Mouse (Mus musculus) brain, adult 2 months (tissue): ENCODE data around the gene Wrb.

Source experiments
- DNase-seq: peaks from one replicate; pipeline ENCODE4 v3.0.0; 2011; ENCODE audit warnings: low read depth, low spot score

Wrb gene

DNA sequence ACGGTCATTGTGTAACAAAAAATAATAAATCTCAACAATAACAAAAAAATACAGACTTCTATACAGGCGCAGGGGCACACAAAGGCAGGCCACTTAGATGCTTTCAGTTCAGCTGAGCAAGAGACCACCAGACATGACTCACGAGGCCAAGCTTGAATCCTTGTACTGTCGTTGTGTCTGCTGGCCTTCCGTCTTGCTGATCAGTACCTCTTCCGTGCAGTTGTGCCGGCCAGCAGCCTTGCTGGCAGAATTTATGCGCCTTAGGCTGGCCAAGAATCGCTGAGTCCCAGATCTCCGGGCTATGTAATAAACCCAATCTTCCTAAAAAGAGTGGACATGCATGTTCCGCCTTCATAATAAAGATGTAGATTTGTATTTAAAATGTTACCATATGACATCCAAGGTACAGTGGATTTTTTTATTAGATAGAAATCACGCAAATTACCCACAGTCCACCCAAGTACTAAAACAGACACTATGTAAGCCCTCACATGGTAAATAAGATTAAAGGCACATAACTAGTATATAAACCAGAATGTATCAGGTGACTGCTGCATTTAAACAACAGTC lies 13.4 kb downstream of the Wrb start:
- DNase-seq: no peak

DNA sequence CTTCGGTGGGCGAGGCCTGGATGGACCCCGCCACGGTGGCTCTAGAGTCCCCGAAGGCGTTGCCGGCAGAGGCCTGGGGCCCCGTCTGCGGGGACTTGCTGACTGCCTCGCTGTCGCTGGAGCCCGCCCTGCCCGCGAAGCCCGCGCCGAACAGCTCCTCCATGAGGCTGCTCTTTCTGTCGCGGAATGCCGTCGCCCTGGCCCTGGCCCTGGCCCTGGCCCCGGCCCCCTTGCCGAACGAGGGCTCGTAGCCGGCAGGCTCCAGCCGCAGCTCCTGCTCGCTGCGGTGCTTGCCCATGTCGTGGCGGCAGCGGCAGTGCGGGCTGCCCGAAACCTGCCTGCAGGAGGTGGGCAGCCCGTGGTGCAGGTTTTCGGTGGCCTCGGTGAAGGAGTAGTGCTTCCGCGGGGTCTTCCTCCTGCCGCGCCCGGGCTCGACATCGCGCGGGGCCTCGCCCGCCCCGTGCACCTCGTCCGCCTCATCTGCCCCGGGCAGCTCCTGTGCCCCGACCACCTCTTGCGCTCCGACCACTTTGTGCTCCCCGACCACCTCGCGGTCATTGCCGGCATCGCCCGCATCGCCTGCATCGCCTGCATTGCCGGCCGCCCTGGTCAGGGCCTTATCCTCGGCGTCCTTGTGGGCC lies 14.0 kb downstream of the Wrb start:
- peak; percentile 52 for DNase-seq

DNA sequence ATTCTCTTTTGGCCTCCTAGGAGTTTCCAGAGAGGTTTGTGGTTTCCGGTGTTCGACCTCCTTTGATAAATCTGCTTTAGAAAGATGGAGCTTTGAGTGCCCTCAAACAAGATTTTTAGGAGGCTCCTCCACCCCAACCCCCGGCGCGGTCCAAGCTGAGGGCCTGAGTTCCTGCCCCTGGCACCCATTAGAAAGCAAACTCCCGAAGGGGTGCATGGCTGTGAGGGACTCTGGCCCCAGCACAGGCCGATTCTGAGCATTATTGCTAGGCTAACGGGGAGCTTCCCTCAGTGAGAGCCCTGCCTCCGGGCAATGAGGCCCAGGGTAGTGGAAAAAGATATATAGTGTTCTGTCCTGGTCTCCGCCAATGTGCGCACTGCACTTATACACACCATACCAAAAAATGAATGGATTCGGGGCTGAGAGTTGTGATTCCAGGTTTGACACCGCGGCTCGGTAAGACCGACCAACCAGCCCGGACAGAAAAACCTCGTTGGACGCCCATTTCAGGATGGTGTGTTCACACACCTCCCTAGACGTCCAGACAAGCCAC lies 14.7 kb downstream of the Wrb start:
- no peak for DNase-seq

DNA sequence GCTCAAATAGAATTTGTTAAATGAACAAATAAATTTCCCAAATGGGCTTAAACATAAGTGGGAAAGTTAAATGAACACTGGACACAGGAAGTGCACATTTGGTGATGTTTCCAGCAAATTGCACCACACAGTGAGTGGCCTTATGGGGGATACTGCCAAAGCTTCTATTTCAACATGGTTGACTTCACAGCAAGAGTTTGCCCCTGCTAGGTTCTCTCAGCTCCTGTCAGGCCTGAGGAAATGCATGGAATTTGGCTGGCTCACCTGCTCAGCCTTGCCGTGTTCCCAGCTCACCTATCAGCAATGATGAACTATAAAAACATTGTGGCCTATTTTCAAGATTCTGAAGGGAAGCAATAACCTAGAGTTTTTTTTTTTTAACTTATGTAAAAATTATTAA lies 15.7 kb downstream of the Wrb start:
- DNase-seq: peak; percentile 75

DNA sequence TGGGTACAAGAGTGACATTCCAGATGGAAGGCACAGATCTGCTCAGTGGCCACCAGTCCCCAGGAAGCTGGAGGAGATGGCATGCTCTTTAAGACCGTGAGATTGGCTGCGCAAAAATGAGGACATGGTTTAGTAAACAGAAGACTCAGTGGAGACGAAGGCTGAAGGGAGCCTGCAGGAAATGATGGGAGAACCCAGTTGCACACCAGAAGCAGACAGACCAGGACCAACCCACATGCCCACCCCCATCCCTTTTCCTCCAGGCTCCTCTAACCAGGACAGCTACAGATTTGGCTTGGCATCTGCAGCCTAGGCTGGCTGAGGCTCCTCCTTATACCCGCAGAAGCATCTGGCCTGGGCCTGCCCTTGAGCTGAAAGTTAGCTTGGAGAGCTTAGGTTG lies 16.1 kb downstream of the Wrb start:
- DNase-seq: peak; percentile 82

DNA sequence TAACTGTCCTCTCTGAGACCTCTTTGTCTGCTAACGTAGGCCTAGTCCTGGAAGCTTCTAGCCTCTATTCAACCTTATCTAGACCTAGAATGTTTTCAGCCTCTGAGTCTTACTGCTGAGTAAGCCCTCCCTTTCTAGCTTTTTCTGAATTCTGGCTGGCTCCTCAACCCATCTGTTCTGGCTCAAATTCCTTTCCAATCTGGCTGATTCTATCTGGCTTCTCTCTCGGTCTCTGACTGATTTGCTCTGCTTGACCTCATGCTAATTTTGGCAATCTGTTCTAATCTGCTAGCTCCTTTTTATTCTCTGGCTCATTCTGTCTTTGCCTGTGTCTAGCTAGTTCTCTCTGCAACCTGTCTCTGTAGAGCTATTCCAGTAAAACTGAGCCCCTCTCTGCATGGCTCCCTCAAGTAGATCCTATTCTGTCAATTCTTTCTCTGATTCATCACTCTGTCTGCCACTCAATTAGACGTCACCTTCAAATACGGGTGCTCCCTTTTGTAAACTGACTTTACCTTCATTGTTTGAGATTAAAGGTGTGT lies 20.6 kb downstream of the Wrb start:
- peak; percentile 98 for DNase-seq

DNA sequence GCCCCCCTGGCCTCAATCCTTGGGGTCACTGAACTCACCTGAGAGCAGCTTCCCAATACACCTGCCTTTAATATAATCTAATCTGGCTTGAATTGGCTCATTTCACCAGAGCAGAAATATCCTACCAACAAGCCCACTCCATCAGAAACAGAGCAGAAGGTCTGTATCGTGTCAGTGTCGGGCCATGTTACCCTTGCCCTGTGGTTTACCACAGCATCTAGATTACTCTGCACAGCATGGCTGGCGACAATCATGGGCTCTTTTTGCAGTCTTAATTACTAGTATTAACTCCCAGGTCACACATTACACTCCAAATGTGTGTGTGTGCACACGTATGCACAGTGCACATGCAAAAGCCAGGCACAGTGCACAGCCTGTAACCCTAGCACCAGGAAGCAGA lies 23.6 kb downstream of the Wrb start:
- no peak for DNase-seq

DNA sequence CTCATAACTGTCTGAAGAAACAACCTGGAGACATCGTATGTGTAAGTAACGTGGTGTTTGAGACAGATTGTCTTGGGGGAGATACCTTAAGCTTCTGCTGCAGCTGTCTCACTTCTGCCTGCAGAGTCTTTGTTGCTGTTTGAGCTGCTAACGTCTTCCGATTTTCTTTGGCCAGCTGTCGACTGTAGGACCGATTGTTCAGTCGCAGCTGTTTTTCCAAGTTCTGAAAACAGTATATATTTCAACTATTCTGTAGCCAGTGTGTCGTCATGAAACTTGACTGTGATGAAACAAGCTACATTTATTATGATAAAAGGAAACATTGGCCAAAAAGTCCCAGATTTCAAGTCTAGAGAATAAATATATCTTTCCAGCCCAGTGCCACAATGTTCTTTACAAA lies 28.4 kb downstream of the Wrb start:
- DNase-seq: no peak

DNA sequence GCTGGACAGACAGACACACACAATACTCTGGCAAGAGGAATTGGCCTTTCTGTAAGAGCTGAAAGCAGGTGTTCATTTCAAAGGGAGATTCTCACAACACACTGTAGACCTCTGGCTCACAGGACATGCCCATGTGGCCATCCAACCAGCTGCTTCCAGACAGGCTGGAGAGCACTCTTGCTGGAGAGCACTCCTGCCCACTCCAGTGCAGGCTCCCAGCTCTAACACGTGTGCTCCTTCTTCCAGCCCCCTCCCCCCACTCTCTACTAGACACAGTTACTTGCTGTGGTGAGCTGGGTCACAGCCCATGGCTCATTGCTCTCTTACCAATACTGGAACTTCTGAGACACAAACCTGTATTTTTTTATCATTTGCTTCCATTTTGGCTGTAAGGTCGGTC lies 30.2 kb downstream of the Wrb start:
- no peak for DNase-seq

DNA sequence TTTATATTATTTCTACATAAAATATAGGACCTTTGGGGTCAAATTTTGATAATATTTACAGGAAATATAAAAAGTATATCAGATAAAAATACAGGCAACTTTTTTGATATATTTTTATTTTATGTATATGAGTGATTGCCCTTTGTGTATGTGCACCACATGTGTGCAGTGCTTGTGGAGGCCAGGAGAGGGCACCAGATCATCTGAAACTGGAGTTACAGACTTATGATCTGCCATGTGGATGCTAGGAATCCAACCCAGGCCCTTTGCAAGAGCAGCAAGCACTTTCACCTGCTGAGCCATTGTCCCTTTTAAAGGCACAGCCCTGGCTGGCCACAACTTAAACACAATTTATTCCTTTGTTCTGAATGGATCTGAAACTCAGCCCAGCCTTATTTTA lies 33.9 kb downstream of the Wrb start:
- DNase-seq: no peak

DNA sequence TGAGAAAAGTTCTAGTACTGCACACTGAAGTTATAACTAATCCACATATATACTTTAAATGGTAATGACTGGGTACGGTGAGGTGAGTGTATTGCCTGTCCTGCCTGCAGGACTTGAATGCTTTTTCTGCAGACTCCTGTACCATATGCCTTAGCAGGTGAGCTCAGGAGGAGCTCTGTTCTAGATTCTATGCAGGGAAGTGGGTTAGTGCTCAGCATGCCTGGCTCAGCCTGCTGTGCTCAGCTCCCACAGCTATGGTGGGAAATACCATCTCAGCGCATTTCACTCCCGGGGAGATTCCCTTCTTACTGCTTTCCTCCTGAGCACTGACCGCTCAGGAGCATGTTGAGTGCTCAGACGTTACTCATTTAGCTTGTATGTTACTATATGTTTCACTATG lies 42.4 kb downstream of the Wrb start:
- DNase-seq: peak; percentile 77

DNA sequence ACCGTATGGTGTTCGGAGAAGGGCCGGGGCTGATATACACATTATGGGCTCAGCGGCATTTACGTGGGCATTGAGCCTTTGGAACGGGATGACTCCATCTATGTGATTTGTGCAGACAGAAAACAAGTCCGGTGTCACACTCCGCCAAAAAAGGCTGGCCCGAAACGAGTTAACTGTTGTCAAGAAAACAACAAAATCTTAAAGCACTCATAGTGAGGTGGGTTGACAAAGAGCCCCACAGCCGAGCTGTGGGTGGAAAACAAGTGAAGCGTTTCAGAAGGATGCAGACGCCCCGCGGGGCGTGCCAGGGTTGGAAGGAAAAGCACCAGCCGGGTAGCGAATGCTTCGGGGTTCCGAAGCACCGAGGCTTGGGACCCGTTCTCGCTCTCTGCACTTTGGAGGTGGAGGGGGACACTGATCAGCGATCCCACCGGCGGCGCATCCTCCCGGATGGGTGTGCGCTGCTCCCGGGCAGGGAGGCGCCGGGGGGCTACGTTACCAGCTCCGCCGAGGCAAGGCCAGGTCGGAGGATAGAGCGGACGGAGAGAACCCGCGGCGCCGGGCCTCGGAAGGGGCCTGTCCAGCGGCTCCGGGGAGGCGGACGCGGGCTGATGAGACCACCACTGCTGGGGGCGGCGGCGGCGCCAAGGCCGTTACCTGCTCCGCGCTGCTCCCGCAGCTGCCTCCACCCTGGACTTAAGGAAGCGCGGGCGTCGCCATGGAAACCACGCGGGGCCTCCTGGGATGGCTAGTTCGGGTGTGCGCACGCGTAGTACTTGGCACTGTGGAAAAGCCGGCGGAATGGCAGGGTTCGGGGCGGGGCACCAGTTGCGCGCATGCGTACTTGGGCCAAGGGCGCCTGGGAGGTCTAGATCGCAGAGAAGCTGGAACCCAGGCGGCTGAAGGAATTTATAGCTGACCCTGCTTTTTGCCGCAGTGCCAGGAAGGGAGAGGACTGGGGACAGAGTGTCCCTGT lies 46.6 kb downstream of the Wrb start, which contains the start of gene Lca5l:
Gene Lca5l (minus strand): TSS at position 741 of the 976 bp plus-strand sequence.
- DNase-seq: peak; percentile 100

DNA sequence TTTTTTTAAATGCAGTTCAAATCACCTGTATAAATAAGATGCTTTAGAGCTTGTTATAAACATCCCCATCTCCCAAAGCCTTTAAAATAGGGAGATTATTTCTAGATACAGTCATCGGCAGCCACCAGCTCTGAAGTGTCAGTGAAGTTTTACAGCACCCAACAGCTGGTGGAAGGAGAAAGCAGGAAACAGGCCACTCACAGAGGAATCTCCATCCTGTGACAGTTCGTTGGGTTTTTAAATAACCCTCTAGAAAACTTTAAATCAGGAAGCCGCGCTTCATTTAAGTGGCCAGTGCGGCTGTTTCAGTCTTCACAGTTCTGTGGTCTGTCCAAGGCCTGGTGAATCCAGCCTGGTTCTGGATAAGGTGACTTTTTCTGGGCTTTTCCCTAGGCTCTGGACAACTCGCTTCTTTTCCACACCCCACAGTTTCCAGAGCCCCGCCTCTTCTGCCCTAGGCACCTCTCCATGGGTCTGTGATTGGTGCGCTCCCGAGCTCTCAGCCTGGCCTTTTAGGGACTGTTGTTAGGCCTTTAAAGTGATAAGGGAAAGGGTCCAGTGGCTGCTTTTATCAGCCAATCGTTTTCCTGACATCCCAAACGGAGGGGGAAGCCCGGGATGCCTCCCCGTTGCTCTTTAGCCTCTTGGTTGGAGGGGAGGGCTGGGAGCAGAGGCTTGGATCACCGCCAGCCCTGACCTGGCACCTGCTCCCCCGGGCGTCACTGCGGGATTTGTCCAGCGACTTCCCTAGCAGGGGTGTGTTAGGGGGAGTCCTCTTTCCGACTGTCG lies 54.9 kb downstream of the Wrb start, which contains the start of gene Sh3bgr:
Gene Sh3bgr (plus strand): TSS at position 538 of the 789 bp plus-strand sequence.
- DNase-seq: peak; percentile 71

DNA sequence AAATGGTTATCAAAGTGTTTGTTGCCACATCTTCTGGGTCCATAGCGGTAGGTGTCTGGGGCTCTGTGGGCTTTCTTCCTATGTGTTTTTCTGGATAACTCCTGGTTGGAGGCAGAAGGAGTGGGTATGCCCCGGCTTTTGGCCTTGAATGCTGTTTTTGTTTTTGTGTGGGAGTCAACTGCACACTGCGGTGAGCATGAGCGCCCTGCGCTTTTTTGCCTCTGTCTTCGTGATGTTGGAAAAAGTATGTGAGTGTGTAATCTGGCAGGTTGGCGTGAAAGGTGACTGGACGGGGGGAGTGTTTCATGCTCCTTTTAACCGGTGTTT lies 55.5 kb downstream of the Wrb start:
- peak; percentile 29 for DNase-seq

DNA sequence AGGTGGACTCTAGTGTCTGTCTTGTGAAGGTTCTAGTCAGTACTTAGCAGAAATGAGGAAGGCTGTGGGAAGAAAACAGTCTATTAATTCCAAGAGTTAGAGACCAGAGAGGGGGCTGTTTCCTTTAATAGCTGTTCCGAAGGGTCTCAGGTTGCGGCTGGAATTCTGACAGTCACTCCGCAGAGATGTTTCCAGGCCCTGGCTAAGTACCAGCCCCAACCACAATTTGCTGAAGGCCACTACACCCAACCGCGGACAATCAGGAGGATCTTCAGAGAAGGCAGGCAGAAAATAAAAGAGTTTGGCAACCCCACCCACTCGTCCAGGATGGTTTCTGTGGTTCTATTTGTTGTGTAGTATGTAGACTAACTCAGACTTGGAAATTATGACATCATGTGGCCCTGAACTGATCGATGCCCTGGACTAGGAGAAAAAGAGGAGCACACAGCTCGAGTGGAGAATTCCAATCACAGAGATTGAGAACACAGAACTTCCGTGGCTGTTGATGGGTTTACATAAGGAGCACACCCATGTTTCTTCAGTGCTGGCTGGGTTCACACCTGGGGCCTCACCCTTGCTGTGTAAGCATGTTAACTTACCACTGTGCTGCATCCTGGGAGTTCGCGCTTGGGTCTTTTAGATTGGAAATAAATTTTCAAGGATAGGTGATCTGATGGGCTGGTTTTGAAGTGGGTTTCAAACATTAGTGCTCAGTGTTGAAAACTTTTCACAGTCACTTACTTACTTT lies 56.5 kb downstream of the Wrb start:
- no peak for DNase-seq
